Mouse (Mus musculus): ENCODE data around the gene Abhd14b. TPM values are rescaled to one million over a fixed set of nuclear protein-coding genes. Genes with fewer than 3 reads are reported as not detected.
A peak's percentile ranks its signal among the peaks of the same experiment; 100 is the strongest.

Gene Abhd14b
- total RNA-seq (2015) (15.8 and 19.1 TPM in 2 replicates), total RNA-seq (2017) (8.4 and 11.7 TPM in 2 replicates)

DNA sequence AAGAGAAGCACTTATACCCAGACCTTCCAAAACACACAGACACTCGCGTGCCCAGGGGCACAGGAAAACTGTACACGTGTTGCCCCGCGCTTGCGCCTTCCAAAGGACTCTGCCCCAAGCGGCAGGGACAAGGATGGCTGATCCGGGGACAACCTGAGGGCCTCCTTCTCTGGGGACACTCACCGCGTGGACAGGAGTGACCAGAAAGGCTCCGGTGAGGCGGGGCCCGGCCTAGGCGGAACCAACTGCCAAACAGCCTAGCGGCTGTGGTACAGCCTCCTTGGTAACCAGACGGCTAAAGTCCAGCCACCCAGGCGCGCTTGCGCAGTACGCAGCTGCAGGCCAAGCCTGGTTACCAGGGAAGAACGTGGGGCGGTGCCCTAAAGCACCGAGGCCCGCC is at the start of gene Abhd14b, which contains the start of gene Abhd14a:
Gene Abhd14b (plus strand): TSS at position 112 of the 400 bp plus-strand sequence.
Gene Abhd14a (minus strand): TSS at position 331 of the 400 bp plus-strand sequence.
- peak; percentile 73 for ATAC-seq (replicated peaks; ENCODE audit: poor library complexity)

DNA sequence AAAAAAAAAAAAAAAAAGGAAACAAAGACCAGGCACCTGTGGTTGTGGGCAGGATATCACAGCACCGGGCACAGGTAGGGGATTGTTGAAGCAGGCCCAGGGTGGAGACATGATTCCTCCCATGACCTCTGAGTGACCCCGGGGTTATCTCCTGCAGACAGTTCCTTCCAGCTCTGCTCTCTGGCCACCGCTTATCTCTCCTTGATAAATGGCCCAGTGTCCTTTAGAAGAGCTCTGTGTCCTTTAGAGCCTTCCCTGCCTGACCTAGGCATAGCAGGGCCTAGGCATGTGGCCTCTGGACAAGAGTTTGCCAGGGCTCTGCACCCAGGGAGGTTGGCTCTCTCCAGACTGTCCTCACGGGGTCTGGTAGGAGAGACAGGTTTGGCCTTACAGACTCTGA is 49.5 kb upstream of the Abhd14b start:
- ATAC-seq (replicated peaks; ENCODE audit: poor library complexity), result no peak

DNA sequence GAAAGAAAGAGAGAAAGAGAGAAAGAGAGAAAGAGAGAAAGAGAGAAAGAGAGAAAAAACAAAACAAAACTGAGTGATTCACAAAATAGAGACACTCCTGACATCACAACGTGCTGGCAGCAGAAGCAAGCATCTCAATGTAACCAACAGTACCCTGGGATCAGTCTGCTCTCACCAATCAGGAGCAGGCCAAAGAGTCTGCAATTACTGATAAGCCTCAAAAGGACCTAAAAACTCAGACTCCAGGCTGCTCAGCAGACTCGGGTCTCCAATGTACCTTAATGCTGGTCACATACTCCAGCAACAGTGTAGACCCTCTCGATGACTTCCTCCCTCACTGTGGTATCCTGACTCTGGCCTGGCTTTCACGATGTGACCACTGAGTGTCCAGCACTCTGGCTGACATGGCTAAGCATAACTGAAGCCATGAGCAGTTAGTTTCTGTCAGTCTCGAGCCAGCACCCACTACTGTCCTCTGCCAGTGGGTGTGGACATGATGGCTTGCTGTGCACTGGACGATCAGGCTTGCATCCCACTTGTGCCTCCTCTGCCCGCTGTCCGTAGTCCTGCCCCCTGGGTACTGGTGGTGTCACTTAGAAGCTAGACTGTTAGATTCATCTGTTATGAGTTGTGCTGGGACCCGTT is 48.5 kb upstream of the Abhd14b start:
- ATAC-seq (replicated peaks; ENCODE audit: poor library complexity), result peak; percentile 74

DNA sequence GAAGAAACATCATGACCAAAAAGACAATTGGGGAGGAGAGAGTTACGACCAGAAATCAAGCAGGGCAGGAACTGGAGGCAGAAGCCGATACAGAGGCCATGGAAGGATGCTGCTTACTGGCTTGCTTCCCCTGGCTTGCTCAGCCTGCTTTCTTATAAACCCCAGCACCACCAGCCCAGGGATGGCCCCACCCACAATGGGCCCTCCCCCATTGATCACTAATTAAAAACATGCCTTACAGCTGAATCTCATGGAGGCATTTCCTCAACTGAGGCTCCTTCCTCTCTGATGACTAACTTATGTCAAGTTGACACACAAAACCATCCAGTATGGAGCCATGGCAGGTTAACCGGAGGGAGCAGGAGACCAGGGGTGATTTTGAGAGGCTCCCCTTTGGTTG is 47.5 kb upstream of the Abhd14b start:
- ATAC-seq (replicated peaks; ENCODE audit: poor library complexity), result no peak

DNA sequence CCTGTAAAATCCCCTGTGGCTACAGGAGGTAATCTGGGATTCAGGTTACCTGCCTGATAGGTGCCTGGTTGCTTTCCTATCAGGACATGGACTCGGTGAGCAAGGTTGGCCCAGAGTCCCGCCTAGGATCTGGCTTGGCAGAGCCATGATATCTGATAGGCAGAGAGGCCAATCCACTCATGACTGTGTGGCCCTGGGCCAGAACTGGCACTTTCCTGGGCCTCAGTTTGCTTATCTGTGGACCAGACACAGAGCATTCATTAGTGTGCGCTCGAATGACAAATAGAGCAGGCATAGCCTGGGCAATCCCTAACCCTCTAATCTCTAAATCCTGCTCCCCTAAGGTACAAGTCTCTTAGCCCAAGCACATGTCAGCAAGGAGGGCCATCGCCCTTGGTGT is 45.1 kb upstream of the Abhd14b start:
- ATAC-seq (replicated peaks; ENCODE audit: poor library complexity), result peak; percentile 70

DNA sequence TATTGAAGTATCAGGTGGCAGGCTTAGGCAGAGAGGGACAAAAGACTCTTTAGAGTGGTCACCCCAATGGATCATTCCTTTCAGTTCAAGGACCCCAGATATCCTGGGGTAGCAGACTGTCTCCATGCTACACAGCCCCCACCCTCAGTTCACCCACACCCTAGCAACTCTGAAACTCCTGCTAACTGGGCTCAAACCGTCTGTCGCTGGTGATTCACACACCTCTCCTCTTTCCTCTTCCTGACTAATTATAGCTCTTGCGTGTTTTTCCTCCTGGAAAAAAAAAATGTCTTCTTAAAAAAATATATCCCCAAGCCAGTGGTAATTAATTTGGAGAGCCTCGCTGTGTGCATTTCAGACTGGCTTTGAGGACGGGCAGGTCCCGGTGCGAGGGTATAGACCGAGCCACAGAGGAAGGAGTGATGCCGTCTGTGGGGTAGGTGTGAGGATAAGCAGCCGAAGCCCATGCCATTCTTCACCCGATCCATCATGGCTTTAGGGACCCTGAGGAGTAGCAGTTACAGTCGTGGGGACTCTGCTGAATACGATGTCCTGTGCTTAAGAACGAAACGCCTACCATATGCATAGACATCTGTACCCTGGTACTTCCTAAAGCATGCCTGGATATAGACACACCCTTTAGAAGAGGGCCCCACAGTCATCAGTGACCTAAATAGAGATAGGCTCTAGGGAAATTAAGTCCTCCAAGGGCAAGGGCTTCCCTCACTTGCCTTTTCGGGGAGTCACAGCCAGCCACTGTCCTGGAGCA is 44.5 kb upstream of the Abhd14b start:
- ATAC-seq (replicated peaks; ENCODE audit: poor library complexity), result no peak

DNA sequence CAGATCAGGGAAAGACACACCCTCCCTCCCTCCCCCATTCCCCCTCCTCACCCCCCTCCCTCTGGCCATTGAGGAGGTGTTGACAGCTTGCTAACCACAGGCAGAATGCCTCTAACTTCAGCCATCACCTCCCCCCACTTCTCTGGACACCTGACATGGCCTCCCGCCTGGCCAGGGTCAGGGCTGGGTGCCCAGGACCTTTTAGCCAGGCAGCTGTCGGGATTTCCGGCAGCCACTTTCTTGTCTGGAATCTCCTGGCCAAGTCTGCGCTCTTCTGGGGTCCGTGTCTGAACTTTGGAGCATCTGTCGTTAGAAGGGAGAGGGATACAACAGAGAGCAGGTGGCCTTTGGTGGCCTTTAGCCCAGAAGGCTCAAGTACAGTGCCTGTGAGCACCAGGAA is 42.0 kb upstream of the Abhd14b start:
- ATAC-seq (replicated peaks; ENCODE audit: poor library complexity), result no peak

DNA sequence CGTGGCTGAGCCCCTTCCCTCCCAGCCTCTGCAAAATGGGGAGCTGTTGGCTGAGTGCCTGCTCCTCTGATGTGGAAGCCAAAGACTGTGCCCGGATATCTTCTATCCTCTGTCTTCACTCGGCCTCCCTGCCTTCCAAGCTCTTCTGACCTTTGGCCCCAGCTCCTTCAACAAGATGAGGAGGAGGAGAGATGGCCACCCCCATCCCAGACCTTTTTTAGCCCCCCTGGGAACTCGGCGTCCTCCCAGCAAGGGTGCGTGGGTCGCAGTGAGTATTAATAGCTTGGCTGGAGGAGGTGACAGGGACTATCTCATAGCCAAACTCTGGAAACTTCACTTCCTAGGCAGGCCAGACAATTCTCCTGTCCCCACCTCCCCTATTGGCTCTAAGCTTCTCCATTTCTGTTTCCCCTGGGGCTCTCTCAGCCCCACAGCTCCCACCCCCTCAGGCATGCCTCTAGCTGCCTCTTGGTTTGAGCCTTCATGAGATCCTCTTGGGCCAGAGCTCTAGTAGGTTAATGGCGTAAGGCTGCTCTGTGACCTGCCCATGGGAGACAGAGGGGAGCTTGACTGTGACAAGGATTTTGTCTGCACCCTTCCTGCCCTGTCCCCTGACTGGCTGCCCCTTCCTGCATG is 40.7 kb upstream of the Abhd14b start:
- ATAC-seq (replicated peaks; ENCODE audit: poor library complexity), result no peak

DNA sequence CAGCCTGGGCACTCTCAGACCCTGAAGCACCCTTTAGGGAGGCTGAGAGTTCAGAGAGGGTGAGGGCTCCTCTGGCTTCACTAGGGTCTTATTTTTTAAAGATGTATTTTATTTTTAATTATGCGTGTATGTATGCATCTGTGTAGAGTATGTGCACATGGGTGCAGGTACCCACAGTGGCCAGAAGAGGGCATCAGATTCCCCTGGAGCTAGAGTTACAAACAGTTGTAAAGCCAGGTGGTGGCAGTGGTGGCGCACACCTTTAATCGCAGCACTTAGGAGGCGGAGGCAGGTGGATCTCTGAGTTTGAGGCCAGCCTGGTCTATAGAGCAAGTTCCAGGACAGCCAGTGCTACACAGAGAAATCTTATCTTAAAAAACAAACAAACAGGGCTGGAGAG is 38.2 kb upstream of the Abhd14b start:
- no peak for ATAC-seq (replicated peaks; ENCODE audit: poor library complexity)

DNA sequence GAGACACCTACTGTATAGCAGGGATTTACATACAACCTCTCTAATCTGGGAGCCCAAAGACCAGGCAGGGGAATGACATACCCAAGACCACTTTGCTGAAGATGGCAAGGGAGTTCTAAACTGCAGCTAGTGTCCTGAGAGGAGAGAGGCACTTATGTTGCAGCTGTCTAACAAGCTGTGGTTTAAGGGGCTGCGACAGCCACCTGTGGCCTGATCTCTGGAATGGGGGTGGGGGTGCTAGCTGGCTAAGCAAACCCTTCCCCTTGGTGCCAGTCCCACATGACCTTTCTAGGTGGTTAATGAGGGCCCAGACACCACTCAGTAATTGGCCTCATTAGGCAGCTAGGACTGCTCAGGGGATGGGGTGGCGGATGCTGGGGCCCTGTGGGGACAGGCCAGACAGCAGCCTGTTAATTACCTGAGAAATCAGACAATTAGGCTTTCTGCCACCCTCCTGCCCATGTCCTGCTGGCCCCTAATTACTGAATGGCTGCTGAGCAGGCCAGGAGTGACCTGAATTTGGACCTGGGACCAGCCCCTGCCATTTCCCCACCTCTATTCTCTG is 37.1 kb upstream of the Abhd14b start:
- no peak for ATAC-seq (replicated peaks; ENCODE audit: poor library complexity)

DNA sequence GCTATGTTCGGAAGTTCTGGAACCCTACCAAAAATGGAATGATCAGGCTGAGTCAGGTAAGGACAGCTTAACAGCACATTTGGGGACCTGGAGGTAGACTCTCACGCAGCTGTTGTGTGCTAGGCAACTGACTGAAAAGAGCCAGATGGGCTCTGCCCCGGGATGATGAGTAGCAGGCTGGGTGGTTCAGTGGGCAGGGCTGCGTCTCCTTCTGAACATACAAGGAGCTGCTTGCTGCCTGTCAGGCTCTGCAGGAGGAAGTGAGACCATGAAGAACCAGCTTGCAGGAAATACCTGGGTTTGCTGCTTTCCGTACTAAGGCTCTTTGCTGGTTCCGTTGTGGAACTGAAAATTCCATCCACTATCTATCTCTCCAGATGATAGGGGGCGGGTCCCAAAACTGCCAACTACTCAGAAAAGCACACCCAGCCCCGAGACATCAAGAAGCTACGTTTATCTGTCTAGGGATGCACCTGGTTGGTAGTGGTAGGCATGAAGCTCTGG is 36.1 kb upstream of the Abhd14b start:
- peak; percentile 79 for ATAC-seq (replicated peaks; ENCODE audit: poor library complexity)

DNA sequence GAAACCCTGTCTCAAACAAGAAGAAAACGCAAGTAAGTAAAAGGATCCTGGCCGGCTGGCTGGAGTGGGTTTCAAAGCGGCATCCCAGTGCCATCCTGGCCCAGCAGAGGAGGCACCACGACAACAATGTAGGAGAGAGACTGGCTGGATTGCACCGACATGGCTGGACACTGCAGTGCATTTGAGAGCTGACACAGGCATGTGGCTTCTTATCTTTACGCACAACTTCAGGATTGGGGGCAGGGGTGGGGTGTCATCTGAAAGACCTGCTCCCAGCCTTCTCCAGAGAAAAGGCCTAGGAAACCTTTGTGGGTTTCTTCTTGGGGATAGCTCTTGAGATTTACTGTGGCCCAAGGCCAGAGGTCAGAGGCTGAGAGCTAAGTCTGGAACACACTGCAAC is 35.5 kb upstream of the Abhd14b start:
- peak; percentile 37 for ATAC-seq (replicated peaks; ENCODE audit: poor library complexity)

DNA sequence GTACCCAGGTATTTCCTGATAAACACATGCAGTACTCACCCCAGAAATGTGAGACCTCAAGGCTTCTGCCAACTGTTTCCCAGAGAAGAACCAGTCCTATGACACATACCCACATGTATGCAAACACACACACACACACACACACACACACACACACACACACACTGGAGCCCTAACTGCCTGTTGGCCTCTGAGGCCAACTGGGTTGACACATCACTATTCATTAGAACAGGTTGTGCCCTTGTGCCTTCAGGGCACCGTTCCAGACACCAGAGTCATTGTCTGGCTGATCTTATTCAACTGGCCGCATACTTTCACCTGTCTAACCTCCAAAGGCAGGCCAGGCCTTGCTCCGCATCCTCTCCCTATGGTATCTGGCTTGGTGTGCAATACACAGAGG is 35.0 kb upstream of the Abhd14b start:
- ATAC-seq (replicated peaks; ENCODE audit: poor library complexity), result no peak

DNA sequence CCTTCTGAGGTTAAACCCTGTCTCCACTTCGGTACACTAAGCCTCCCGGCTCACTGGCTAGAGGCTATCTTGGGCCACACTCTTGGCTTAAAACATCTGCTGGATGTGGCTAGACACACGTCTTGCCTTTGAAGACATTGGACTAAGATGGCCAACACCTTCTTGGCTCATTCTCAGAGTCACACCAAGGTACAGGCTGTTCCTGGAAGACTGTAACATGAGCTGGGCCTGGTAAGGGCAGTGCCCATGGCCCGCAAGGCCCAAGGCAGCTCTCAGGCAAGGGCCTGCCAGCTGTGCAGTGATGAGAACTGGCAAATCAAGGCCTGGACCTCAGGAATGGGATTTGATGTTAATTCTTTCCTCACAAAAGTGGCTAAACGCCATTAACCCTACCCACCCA is 33.7 kb upstream of the Abhd14b start:
- ATAC-seq (replicated peaks; ENCODE audit: poor library complexity), result no peak

DNA sequence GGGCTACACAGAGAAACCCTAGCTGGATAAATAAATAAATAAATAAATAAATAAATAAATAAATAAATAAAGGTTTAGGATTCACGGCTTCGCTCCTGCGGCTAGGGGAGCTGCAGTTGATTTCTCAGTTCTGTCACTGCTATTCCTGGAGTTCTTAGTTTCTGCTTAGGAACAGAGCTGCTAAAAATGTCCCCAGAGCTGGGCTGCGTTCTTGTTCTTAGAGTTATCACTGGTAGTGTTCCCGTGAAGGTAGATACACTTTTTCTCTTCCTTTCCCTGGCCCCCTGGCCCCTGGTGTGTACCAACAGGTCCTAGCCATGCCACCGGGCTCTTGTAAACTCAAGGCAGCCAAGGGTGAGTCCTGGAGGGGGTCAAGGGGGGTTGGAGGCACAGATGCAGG is 30.4 kb upstream of the Abhd14b start:
- no peak for ATAC-seq (replicated peaks; ENCODE audit: poor library complexity)

DNA sequence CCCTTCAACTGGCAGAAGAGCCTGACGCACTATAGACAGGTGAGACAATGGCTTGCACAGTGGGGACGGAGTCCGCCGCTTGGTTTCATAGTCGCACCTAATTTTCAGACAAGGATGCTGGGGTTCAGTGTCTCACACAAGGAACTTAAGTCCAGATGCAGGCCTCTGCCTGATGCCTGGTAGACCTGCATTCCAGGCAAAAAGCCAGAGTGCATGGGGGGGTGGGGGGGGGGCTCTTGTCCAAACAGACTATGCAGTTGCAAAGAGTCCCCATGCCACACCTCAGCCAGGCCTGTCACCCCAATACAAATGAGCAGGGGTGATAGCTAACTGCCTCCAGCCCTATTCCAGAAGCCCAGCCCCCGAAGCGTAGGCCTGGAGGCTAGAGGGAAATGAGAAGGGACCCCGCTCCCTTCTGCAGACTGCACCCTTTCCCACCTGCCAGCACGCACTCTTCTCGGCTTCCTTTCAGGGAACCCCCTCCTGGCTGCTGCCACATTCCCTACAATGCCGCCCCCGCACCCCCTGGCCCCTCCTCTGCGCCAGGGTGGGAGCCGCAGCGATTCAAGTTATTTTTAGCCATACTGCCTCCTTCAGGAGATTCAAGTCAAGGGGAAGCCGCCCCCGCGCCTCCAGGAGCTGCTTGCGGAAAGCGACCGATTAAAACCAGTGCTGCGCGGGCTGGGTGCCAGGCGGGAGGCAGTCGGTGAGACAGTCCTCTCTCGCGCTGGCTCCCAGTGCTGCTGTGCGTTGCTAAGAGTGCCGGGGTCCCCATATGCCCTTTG is 29.2 kb upstream of the Abhd14b start:
- peak; percentile 63 for ATAC-seq (replicated peaks; ENCODE audit: poor library complexity)

DNA sequence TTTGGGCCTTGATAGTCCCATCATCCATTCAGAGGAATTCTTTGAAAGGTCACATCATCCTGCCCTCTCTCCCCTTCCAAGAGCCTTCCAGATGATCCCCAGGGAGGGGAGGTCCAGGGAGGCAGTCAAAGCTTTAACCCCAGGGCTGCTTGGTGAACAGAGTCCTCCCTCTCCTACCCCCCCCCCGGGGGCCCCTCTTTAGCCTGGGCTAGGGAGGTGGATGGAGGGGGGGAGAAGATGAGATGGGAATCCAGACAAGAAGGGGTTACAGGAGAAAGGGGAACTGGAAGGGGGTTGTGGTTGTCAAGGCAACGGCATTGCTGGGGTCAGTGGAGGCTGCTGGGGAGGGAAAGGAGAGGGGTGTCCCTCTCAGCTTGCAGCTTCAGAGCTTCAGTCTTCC is 26.7 kb upstream of the Abhd14b start:
- peak; percentile 22; the same call in 1 of the 2 replicates for ATAC-seq (replicated peaks; ENCODE audit: poor library complexity)

DNA sequence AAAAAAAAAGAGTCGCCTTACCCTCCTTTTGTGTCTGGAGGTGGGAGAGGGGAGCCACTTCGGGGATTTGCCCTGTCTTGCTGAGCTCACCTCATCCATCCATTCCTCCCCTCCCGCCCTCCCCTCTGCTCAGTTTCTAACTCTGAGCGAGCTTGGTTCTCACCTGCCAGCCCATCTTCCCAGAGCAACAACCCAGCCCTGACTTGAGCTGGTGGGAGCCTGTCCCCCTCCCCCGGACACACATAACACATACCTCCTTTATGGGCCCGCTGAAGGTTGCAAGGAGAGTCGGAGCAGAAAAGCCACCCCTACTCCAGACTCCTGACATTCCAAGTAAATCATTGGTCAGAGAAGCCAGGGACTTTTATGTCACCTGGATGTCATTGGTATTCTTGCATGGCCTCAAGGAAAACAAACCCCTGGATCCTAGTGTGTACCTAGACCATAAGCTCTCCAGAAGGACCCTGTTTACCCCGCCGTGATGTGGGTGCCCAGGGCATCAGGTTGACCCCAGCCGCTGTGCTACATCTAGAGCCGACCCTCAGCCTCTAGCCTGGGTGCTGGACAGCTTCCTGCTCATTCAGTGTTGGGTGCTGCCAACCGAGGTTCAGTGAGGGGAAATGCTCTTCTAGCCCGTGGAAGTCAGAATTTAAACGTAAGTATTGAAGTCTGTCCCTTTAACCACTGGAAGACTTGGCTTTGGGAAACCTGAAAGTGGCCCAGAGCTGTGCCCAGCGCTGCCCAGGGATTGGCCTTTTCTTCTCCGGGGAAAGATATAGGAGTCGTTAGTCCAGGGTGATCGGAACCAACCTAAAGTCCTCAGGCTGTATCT is 26.0 kb upstream of the Abhd14b start:
- ATAC-seq (replicated peaks; ENCODE audit: poor library complexity), result no peak

DNA sequence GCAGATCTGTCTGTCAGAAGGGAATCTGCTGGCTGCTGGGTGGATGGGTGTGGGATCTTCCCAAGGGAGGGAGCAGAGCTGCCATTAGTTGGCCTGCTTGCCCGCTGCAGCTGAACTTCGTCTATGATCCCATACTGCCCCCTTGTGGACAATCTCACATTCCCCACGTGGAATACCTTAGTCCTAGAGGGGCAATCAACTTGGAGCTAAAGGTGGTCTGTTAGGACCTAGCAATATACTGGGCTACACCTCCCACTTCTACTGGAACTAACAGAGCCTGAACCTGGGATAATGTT is 25.4 kb upstream of the Abhd14b start:
- ATAC-seq (replicated peaks; ENCODE audit: poor library complexity), result peak; percentile 92

DNA sequence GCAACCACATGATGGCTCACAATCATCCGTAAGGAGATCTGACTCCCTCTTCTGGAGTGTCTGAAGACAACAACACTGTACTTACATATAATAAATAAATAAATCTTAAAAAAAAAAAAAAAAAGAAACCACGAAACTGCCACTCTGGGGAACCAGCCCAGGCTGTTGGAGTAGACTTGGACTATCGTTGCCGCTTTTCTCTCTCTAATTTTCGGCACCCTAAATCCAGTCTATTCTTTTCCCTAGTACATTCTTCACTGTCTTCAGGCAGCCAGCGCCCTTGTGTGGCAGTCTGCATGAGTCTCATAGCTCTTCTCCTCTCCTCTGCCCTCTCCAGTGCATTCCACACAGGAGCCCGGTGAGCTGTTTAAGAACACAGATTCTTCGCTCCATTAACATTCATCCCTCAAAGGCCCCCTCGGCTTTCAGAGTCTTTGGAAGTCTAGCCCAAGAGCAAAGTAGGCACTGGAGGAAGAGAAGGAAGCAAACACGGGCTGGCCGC is 18.5 kb upstream of the Abhd14b start:
- peak; percentile 9 for ATAC-seq (replicated peaks; ENCODE audit: poor library complexity)

Data from megakaryocyte progenitor cell, adult 5-6 weeks (primary cell).